In the genomic region with DNA sequence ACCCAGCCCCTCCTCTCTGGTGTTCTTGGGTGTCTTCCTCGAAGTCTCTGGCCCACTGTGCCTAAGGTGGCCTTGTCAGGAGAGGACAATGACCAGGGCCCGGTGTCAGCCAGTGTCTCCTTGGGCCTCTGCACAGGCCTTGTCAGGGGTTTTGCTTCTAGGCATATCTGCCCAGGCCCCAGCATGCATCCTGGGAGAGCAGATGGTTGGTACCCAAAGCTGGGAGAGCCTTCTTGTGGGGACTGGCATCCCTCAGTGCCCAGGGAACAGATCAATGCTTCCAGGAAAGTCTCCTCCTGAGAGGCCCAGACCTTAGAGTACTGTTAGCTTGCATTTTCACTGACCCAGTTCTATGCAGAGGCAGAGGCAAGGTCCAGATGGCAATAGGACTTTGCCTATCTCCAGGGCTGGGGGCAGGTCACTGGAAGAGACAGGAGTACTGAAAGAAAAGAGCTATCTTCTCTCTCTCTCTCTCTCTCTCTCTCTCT, we compare ENCODE assay signal across 15 mouse cellular contexts.
DNase-seq lines count a peak whose midpoint lies in the region; TF ChIP-seq lines count a peak whose summit lies in the region.
"Had no signal": no experiment of that assay in that cellular context is flagged by ENCODE, and none has a peak within 500 bp of the region (broad histone marks: within the 10 kb centered on the region; RNA-seq: fewer than 3 reads in every experiment).

No protein-coding gene starts in this region.

- H3K4me3 ChIP-seq in layer of hippocampus, adult 2 months = no peak overlapping the region
- no peak overlapping the region for H3K4me3 ChIP-seq in cerebellum, adult 2 months (replicated peaks; ENCODE audit: insufficient read depth, low read depth, low read length)
- H3K4me3 ChIP-seq in embryonic facial prominence, embryonic 10.5 days = no peak overlapping the region
- H3K4me3 ChIP-seq: forebrain, embryonic 10.5 days had no signal

- H3K9me3 ChIP-seq in embryonic facial prominence, embryonic 10.5 days = no peaks in the 10 kb centered on the region

- WGBS in cerebellum, adult 2 months = 47% methylated on average over 2 of the region's 2 CpGs
- WGBS in embryonic facial prominence, embryonic 10.5 days = 87% methylated on average over 2 of the region's 2 CpGs

- H3K36me3 ChIP-seq in embryonic facial prominence, embryonic 10.5 days (replicated peaks) = no peaks in the 10 kb centered on the region
- H3K36me3 ChIP-seq: forebrain, embryonic 10.5 days had no signal

- H3K27me3 ChIP-seq in cerebellum, adult 2 months (ENCODE audit: control insufficient read depth, insufficient read depth, low read length) = no peaks in the 10 kb centered on the region
- H3K27me3 ChIP-seq in embryonic facial prominence, embryonic 10.5 days (replicated peaks; ENCODE audit: low read depth, poor library complexity, severe bottlenecking) = no peaks in the 10 kb centered on the region

- DNase-seq in layer of hippocampus, adult 2 months (ENCODE audit: low spot score in 2 of 2) = no peak
- DNase-seq in layer of hippocampus, postnatal 10 days (ENCODE audit: low spot score in 2 of 2) = no peak
- peak; percentile 36 to 53 for DNase-seq in cerebellum, adult 2 months
- peak; percentile 60 to 63 for DNase-seq in cerebellum, postnatal 25 days
- no peak for DNase-seq in lung, postnatal 14 days
- no peak for DNase-seq in embryonic facial prominence, embryonic 10.5 days (ENCODE audit: low spot score)
- no peak for DNase-seq in heart, postnatal 4 days
- DNase-seq: heart, postnatal 10 days; left cerebral cortex, postnatal 4 days; lung, adult 18-20 months; lung, postnatal 36 days; retina, postnatal 1 day; thymus, adult 2 months had no signal

- TF ChIP-seq POLR2A in cerebellum, adult 2 months (IDR thresholded peaks at IDR 0.05; ENCODE audit: borderline replicate concordance, insufficient read depth, low read length) = no peak

- peak overlapping the region; percentile 72 for H3K27ac ChIP-seq in layer of hippocampus, adult 2 months
- no peak overlapping the region for H3K27ac ChIP-seq in cerebellum, adult 2 months (ENCODE audit: insufficient read depth, low read length)
- no peak overlapping the region for H3K27ac ChIP-seq in embryonic facial prominence, embryonic 10.5 days (replicated peaks)
- H3K27ac ChIP-seq: forebrain, embryonic 10.5 days; hindbrain, embryonic 14.5 days had no signal

- H3K4me1 ChIP-seq in cerebellum, adult 2 months (ENCODE audit: control insufficient read depth, insufficient read depth, low read length) = peaks cover 13% of the 10 kb centered on the region
- no peaks in the 10 kb centered on the region for H3K4me1 ChIP-seq in embryonic facial prominence, embryonic 10.5 days
- H3K4me1 ChIP-seq: forebrain, embryonic 10.5 days had no signal

- no peak for TF ChIP-seq CTCF in layer of hippocampus, adult 2 months (conservative IDR thresholded peaks at IDR 0.05)
- no peak for TF ChIP-seq CTCF in cerebellum, adult 2 months (IDR thresholded peaks at IDR 0.05; ENCODE audit: borderline replicate concordance, insufficient read depth, low read depth, low read length)

Comparison
In these comparisons a context has a peak if more than half of its experiments do, and no peak if none do; other contexts are left out.
1. DNase-seq: peak in cerebellum, adult 2 months (2 of 2) and cerebellum, postnatal 25 days (2 of 2); none in layer of hippocampus, adult 2 months (0 of 2), layer of hippocampus, postnatal 10 days (0 of 2), lung, postnatal 14 days (single experiment), embryonic facial prominence, embryonic 10.5 days (single experiment) and heart, postnatal 4 days (single experiment).